Mouse (Mus musculus): ENCODE measurements at regions not wholly inside any gene's neighbourhood (a gene's known extent, or its start where the extent isn't known, plus 50 kb on each side); places are given as distances from the start of the nearest gene placed in this dataset.
A peak's percentile ranks its signal among the peaks of the same experiment; 100 is the strongest.

DNA sequence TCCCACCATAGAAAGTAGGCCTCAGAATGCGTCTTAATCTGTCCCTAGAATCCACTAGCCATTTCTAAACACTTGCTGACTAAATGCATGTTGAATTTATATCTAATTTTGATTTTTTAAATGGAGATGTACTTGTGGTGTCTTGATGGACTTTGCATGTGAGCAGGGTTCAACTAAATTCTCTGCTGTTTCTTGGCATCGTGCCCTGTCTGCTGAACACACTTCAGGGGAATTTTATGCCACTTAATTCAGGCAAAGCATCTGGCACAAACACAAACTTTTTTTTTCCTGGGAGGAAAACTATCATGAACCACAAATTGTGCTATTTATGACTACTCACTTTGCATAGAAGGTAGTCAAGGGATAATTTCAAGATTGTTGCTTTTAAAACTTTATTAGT lies 87.7 kb downstream of the Stc2 start:
- DNase-seq (ENCODE audit: low read depth, low spot score): no peak

DNA sequence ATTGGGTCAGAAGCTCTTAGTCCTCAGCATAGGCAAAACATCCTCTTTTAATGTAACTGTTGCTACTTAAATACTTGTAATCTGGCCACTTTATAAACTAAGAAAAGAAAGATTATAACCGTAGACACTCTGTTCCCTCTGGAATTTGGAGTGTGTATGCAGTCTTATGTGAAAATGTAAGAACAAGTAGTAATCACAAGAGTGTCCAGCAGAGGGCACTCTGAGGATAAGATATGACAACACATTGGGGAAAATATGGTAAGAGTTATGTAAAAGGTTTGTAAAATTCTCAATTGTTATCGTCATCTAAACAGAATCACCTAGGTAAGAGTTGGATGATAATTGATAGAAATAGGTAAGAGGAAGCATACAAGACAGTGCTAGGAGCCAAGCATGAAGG lies 66.2 kb upstream of the Gm17332 start:
- peak; percentile 58 for DNase-seq (ENCODE audit: low read depth, low spot score)

All from CD4-positive helper T cell, adult 2 months (primary cell).